Mouse (Mus musculus): Measurements from ENCODE around the gene Fpr-rs7.

Fpr-rs7 gene

DNA sequence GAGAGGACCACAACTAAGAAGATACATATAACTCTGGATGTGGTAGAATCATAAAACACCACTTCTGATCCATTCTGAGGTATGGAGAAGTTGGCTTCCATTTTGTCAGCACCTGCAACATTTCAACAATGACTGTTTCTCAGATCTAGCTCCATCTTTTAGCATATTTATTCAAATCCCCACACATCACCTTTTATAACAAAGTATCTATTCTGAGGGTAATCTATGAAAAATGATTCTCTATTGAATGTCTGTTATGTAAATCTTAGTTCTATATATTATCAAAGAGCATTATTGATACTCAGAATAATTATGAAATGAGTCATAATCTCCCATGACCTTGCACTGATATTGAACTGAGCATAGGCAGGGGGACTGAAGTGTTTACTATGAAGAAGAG, at the start of gene Fpr-rs7:
Fpr-rs7 (minus strand) TSS at position 101 of the 400 bp plus-strand sequence.
- DNase-seq (ENCODE audit: low spot score in 2 of 2): no peak

DNA sequence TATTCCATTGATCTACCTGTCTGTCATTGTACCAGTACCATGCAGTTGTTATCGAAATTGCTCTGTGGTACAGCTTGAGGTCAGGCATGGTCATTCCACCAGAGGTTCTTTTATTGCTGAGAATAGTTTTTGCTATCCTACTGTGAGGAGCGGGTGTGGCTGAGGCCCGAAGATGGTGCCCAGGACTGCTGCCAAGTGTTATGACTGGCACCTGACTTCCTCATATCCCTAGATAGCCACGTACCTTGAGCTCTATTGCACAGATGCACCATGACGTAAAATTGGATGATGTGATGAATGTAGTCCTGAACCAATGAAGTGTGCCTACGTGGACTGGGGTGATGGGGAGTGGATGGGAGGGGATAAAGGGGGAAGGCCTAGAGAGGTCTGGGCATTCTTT, 39.9 kb downstream of the Fpr-rs7 start:
- no peak for DNase-seq (ENCODE audit: low spot score in 2 of 2)

DNA sequence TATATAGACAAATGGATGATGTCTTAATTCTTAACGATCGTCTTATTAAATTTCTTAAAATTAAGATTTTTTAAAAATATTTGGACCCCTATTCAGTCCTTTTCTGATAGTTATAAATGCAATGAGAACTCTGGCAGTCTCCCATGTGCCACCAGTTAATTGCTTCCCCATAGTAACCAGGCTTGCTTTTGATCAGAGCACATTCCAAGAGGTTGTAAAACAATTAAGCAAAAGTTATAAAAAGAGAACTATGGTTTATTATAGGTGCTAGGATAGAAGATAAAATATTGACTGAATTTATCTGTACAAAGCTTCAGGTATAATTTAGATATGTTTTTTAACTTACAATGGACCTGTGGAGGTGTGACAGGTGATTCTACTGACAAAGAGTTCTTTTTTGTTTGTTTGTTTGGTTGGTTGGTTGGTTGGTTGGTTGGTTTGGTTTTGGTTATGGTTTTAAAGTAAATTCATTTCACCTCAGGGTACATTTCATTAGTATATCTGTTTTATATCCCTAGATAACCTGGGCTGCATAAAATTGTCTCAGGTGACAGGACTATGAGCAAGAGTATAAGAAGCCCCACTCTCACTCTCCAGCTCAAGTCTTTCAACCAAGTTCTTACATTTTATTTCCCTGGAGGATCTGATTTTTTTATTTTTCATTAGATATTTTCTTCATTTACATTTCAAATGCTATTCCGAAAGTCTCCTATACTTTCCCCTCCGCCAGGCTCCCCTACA, 42.2 kb downstream of the Fpr-rs7 start:
- no peak for DNase-seq (ENCODE audit: low spot score in 2 of 2)

All from urinary bladder, postnatal 36 days (tissue).